Mouse (Mus musculus): ENCODE results near the gene Gm20937.
"Not testable (repeated sequence)": the region's sequence is repeated elsewhere in the genome, so short reads cannot be mapped to it uniquely, and the experiment has no call there.

Gene Gm20937

GRCm38 (mm10) chrY:68294798-68295197 lies at the start of gene Gm20937:
TSS of gene Gm20937 (minus strand) at chrY:68294898.
- not testable (repeated sequence) for DNase-seq

Data from cerebellum, adult 11 months (tissue).